Mouse (Mus musculus) cerebellum, adult (tissue): ENCODE data around the gene Tiam2.

Experiments
- ATAC-seq: cut with Nextera tagmentation; 2 replicates; pipeline ENCODE4 v1.9.2; 2017; ENCODE audit warnings: mild to moderate bottlenecking, moderate library complexity, mixed read lengths; ENCODE audit not compliant: insufficient number of reproducible peaks, low FRiP score, low TSS enrichment

Gene Tiam2

DNA sequence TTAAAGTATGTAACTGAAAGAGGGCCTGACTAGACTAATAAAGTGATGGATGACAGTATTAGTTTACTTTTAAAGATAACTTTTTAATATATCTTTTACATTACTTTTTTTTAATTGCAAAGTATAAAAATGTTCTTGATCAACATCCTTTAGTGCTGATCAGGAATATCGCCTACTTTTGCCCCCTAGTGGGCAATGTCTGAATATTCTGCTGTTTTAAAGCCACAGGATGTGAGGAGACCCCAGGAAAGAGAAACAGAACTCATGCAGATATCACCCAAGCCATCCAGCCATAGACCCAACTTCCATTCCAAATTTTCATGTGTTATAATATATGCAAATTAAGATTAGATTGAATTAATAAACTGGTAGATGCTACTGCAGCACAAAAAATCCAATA is 207.1 kb downstream of the Tiam2 start:
- no peak for ATAC-seq

DNA sequence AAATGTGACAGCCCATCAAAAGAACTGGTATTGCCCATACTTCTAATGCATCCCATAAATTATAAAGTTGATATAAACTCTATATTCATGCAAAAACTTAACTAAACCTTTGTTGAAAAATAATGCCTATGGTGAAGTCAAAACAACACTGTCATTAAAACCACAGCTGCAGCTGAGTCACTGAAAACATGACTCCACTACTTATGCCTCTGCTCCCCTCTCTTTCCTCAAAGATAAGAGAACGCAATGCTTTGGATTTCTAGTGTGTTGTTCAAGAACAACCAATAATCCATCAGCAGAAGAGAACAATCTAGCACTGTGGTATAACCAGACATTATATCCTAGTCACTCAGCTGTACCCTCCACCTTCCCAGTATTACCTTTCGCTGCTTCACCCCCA is 213.9 kb downstream of the Tiam2 start:
- no peak for ATAC-seq

DNA sequence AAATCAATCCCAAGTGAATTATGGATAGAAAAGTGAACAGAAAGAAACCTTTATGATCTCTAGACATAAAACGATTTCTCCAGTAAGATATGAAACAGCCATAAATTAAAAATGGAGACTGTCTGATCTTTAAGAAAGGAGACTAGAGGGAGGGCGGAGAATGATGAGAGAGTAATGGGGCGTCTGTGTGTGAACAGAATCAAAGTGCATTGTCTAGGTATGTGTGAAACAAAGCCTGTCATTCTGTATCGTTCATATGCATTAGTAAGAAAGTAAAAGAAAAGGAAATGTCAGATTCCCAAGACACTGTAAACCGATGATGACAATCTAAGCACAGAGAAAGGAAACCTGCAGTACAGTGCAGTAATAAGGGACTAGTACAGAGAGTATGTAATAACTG is 214.7 kb downstream of the Tiam2 start:
- ATAC-seq = no peak

DNA sequence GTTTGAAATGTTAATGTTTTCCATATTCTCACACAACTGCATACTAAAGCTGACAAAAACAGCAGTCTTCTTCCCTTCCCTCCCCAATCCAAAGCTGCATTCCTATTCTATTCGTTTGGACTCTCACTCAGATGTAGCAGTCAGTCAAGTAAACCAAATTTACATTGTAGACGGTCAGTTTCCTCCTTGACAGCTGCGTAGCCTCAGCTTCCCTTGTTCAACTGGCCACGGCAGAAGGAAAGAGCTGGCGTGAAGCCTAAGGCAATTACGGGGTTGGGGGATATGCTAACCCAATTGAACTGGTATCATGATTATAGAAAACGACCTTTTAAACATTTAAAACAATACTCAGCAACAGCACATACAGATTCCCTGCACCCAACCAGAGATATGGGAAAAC is 221.4 kb downstream of the Tiam2 start:
- no peak for ATAC-seq

DNA sequence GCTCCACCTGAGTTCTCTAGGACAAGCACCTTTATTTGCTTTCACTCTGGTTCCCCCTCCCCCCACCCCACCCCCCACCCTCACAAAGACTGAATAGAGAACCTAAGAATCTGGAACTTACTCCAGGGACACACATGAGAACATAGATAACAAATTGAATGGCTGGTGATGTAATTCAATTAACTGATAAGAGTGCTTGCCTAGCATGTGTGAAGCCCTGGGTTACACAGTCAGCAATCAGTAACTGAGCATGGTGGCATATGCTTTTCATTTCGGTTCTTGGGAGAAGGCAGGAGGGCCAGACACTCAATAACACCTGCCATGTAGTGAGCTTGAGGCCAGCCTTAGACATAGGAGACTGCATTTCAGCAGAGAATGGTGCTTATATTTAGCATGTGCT is 229.9 kb downstream of the Tiam2 start:
- ATAC-seq = no peak

DNA sequence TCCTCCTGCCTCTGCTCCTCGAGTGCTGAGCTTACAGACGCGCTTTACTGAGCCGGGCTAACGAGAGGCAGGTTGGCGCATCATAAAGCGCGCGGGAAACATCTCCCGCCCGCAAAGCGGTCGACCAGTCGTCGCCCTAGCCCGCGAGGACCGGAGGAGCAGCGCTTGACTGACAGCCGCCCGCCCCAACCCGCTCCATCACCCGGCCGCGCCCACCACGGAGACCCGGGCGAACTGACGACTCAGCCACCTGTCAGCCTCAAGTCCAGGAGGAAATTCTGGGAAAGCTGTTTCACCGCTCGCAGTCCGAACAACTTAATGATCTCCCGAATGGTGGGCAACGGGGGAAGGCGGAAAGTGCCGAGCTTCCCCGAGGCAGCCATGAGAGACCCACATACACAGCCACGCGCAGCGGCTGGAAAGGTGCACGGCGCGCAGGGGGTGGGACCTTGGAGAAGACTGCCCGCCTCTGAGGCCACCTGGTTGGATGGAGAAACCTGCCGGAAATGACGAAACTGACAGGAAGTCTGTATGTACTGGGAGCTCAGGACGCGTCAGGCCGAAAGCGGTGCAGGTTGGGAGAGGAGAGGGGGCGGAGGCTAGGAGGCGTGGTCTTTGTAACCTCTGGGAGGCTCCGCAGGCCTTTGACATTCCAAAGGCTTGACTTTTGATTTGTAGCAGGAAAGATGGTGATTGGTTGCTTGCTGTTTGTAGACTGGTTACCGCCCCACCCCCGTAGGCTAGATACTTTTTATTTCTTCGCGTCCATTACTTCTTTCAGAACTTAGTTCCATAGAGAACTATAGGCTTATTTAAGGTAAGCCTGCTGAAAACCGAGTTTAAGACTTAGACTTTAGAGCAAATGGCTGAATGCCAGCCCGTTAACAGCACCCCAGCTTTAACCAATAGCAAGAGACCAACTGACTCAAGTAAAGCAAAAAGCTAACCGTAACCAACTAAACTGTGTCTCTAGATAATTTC is 231.2 kb downstream of the Tiam2 start, which contains the start of gene Tfb1m:
Tfb1m (minus strand) TSS at position 451 of the 981 bp plus-strand sequence.
- ATAC-seq = peak; percentile 100

DNA sequence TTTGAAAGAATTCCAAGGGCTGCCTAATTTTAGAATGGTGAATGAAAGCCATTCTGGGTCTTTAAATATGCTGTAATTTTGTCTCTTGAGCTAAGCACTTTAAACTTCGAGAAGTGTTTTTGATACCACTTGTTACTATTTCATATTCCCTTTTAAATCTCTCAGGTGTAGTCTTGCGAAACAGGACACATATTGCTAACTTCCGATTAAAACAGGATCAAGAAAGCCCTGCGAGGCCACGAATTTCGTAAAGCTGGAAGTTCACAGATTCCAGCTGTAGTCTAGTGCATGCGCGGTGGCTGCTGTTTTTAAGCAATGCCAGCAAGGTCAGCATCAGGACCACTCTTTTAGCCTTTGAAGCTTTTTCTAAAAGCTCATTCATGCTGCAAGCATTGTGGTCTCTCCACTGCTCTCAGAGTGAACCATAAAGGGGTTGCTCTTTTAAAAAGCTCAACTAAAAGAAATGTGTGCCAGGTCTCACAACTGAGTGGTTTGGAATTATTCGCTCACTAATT is 232.0 kb downstream of the Tiam2 start:
- no peak for ATAC-seq

DNA sequence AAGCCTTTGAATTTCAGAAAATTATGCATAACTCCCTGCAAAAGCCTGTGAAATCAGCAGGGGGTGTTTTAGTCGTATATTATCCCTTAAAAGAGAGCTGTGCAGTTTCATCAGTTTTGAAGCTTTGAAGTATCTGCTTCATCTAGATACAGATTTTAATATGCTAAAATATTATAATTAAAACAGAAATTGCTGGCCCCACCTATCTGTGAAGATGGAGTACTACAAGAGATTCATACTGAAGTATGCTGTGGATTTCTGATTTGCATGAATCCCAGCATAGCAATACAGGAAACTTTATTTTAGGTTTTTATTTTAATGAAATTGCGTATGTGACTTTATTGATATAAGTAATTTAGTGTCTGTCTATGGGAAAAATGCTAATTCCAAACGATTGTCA is 234.2 kb downstream of the Tiam2 start:
- no peak for ATAC-seq

DNA sequence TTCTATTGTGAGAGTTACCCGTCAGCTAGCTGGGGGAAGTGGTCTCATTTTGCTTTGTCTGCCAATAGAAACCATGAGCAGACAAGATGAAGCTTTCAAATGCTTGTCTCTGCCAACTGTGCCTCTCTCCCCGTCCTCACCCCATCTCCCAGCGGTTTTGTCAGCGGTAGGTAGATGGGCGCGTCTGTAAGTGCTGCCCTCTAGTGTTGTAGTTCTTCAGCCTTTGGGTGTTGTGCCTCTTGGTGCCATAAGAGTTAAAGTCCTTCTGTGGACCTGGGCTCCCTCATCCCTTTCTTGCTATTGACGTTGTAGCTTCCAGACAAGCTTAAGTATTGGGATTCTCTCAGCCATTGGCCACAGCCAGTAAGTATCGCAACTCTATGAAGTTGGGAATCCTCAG is 236.0 kb downstream of the Tiam2 start:
- no peak for ATAC-seq

DNA sequence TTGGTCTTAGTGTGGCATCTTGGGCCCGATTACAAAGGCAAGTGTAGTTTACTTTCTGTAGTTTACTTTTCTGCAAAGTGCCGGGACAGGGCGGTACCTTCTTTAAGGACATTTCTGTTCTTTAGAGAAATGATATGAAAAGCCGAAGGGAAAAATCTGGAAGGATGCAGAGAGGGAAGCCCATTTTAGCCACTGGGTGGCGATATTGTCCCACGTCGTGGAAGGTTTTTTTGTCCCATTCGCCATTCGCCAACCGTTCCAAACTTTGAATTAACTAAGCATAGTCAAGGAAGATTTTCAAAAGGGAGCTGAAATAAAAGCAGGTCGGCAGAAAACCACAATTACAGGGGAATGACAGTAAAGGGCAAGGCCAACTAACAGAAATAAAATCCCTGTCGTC is 244.5 kb downstream of the Tiam2 start:
- no peak for ATAC-seq
